Mouse (Mus musculus) intestine, postnatal 0 days (tissue): ENCODE data around the gene Zic2. TPM values are rescaled to one million over a fixed set of nuclear protein-coding genes. Genes with fewer than 3 reads are reported as not detected.

ENCODE experiments used
- ATAC-seq: fragments of 200-750 bp; cut with Nextera tagmentation; 2 replicates; pipeline ENCODE4 v1.8.0; 2017; ENCODE audit warnings: mild to moderate bottlenecking, moderate TSS enrichment, moderate library complexity
- H3K27ac ChIP-seq: fragments of 300-500 bp; sonication (generic); 2 replicates; pipeline ENCODE4 v1.5.1; 2014; ENCODE audit warnings: mild to moderate bottlenecking, low read depth, low read length, moderate library complexity
- H3K27me3 ChIP-seq: fragments of 300-500 bp; sonication (generic); replicated peaks from 2 replicates; pipeline ENCODE4 v1.6.1; 2014; ENCODE audit warnings: low read length, mixed read lengths; ENCODE audit not compliant: control insufficient read depth, insufficient read depth
- H3K36me3 ChIP-seq: fragments of 300-500 bp; sonication (generic); 2 replicates; pipeline ENCODE4 v1.6.1; 2014; ENCODE audit warnings: mild to moderate bottlenecking, moderate library complexity; ENCODE audit not compliant: control insufficient read depth, insufficient read depth
- H3K4me1 ChIP-seq: fragments of 300-500 bp; sonication (generic); replicated peaks from 2 replicates; pipeline ENCODE4 v1.6.1; 2014; ENCODE audit warnings: antibody characterized with exemption, low read length, mixed read lengths; ENCODE audit not compliant: control insufficient read depth, insufficient read depth
- H3K4me2 ChIP-seq: fragments of 300-500 bp; sonication (generic); replicated peaks from 2 replicates; pipeline ENCODE4 v1.6.1; 2014; ENCODE audit warnings: low read depth, mild to moderate bottlenecking, moderate library complexity
- H3K4me3 ChIP-seq: fragments of 300-500 bp; sonication (generic); 2 replicates; pipeline ENCODE4 v1.5.1; 2014; ENCODE audit warnings: low read depth, low read length
- H3K9ac ChIP-seq: fragments of 300-500 bp; sonication (generic); 2 replicates; pipeline ENCODE4 v1.6.1; 2014; ENCODE audit warnings: mild to moderate bottlenecking, low read depth, low read length
- H3K9me3 ChIP-seq: fragments of 300-500 bp; sonication (generic); 2 replicates; pipeline ENCODE4 v1.6.1; 2016; ENCODE audit warnings: mixed run types; ENCODE audit not compliant: control insufficient read depth
- CTCF ChIP-seq: sonication (generic); IDR thresholded peaks from 2 replicates; pipeline ENCODE4 v1.5.1; 2016; ENCODE audit warnings: low read depth, mild to moderate bottlenecking, control low read depth, antibody characterized with exemption, moderate library complexity
- WGBS: fragments of 180-500 bp; shearing (Covaris S2); extraction: QIAGEN DNeasy Blood & Tissue Kit; methylation state at CpG from one replicate; pipeline ENCODE4 v1.1.7; 2014; 5-methylcytosine and 5-hydroxymethylcytosine counted together
- polyA plus RNA-seq: library from polyadenylated mRNA; unstranded; fragments of >200 nt; fragmentation: Nextera tagmentation; extraction: Ambion mirVana; gene quantifications from 2 replicates; pipeline ENCODE4 v1.2.1, GENCODE M21; 2015

Zic2 gene
- polyA plus RNA-seq, 1 experiment from 2014 or later, result not detected

DNA sequence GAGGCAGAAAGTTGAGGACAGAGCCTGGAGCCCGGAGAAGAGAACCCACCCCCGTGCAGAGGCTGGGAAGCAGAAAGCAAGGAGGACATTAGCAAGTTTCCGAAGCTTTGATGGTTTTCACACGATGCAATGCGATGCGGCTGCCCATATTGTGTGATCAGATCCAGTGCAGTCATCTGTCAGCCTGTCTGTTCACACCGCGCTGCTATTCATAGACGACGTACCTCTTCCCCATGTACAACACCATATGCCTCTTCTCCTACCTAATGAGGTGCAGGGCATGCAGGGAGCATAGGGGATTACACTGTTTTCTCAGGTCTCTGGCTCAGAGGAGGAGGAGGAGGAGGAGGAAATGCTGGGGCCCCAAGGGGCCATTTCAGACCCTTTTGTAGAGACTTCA lies 38.4 kb upstream of the Zic2 start:
- ATAC-seq, result no peak
- Histone ChIP-seq H3K4me2 (no peak overlapping the region), H3K4me3 (no peak overlapping the region), H3K9me3 (no peaks in the 10 kb centered on the region), H3K27me3 (peaks cover 3% of the 10 kb centered on the region; the same call in 1 of the 2 replicates), H3K9ac (no peak overlapping the region), H3K4me1 (no peaks in the 10 kb centered on the region), H3K36me3 (no peaks in the 10 kb centered on the region), H3K27ac (no peak overlapping the region)
- no peak for TF ChIP-seq CTCF
- 77% methylated on average over 10 of the region's 10 CpGs for WGBS

DNA sequence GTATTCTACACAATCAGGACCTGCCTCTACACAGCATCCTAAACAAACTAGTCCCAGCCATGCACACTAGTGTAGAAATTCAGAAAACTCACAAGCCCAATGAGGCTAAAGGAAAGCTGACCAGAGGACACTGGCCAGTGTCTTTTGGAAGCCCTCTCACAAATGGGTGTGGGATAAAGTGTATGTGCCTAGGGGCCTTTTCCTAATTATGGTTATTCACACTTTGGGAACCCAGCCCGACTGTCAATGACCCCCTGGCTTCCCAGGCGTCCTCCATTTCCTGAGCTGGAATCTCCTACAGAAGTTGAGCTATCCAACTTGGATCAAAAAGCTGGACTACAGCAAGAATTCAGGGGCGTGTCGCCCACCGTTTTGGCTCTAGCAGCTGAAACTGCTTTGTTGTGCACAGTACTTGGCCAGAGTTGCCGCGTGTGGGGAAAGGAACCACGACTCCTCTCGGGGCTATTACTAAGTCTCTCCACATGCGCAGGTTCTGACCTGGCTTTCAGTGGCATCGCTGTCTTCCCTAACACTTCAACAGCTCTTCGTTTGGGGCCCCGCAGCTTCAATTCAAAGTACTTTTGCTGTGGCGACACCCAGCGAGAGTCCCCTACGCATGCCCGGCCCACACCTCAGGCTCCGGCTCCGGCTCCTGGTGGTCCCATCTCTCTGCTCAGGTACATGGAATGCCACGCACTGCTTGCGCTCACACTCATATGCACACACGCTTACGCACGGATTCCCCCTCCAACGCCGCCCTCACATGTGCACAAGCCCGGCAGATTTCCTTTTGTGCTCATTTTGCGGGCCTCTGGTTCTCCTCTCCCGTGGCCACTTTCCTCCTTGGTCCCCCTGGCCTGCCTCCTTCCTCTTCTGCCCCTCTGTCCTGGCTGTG lies 25.4 kb upstream of the Zic2 start:
- peaks cover 66% of the 10 kb centered on the region for H3K27me3 ChIP-seq
- 6% methylated on average over 29 of the region's 29 CpGs for WGBS
- no peak for ATAC-seq

DNA sequence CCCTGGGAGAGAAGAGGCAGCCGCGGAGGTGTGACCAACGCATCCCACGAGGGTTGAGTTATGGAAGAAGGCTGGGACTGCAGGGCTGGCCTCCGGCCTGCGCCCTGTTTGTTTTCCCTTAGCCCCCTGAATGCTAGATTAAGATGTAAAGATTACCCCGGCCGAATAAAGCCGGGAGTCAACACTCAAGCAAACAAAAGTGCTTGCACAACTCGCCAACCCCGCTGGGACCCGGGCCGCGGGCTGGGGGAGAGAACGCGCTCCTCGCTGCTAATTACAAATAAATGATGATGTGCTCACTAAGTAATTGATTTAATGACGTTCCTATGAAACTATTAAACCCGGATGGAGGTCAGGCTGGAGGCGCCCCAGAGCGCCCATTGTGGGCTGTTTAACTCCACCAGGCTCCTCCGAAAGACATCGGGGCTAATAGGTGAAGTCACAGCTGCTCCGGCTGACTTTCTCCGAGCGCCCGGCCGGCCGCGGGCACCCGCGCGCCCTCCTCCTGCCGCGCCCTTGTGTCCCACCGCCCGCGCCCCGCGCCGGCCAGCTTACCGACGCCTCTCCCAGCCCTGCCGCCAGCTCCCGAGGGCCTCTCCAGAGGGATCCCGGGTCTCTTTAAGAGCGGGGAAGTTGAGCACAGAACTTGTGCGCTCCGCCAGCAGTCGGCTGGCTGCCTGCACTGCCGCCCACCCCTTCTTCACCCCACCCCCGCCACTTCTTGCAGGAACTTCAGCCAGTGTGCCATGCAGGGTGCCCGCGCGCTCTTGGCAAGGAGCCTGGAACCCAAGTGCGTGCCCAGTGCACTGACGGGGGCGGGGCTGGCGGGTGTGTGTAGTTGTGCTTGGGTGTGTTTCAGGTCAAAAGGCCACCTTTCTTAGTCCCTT lies 24.5 kb upstream of the Zic2 start, which contains the start of gene Gm5089:
TSS of gene Gm5089 (minus strand) at position 620 of the 887 bp plus-strand sequence.
- Histone ChIP-seq H3K4me2 (peak within 1 kb of the TSS; percentile 43), H3K9me3 (no peaks in the 10 kb centered on the region), H3K27ac (no peak within 1 kb of the TSS), H3K36me3 (no peaks in the 10 kb centered on the region), H3K4me3 (peak within 1 kb of the TSS; percentile 14; the same call in 1 of the 2 replicates), H3K27me3 (peaks cover 75% of the 10 kb centered on the region), H3K4me1 (no peaks in the 10 kb centered on the region), H3K9ac (no peak within 1 kb of the TSS)
- no peak for ATAC-seq
- TF ChIP-seq CTCF, result no peak
- WGBS, result 1% methylated on average over 59 of the region's 59 CpGs

More for the DNA sequence above, 25.4 kb upstream of the Zic2 start:
- no peaks in the 10 kb centered on the region for H3K9me3 ChIP-seq
- no peaks in the 10 kb centered on the region for H3K36me3 ChIP-seq
- H3K9ac ChIP-seq, result no peak overlapping the region
- no peaks in the 10 kb centered on the region for H3K4me1 ChIP-seq
- H3K4me3 ChIP-seq, result no peak overlapping the region
- no peak for TF ChIP-seq CTCF
- H3K27ac ChIP-seq, result no peak overlapping the region
- no peak overlapping the region for H3K4me2 ChIP-seq

DNA sequence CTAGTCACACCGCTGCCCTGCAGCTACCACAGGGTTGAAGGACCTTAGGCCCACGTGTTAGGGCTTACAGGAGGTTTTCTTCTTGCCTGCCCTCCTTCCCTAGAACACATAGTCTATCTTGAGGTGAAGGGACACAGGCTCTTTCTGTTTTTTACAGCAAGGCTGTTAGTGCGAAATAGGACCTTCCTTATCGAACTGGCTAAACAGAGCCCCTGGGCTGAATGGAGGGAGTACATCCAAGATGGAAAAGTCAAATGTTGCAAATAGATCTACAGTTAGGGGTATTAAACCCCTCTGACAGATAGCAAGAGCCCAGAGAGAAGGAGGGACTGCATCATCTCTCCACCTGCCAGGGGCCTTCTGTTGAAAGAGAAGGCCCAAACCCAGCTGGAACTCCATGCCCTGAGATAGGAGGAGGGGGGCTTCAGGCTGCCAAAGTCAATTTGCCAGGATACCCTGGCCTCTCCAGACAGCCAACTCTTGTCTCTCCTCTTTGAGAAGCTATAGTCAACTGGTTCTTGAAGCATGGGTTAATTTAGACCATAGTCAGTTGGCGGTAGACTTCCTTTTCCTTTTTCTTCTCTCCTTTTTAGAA lies 23.6 kb upstream of the Zic2 start:
- 60% methylated on average over 5 of the region's 5 CpGs for WGBS
- no peaks in the 10 kb centered on the region for H3K4me1 ChIP-seq
- H3K27ac ChIP-seq, result no peak overlapping the region
- no peak overlapping the region for H3K9ac ChIP-seq
- no peak overlapping the region; the same call in 1 of the 2 replicates for H3K4me2 ChIP-seq
- H3K36me3 ChIP-seq, result no peaks in the 10 kb centered on the region
- peaks cover 83% of the 10 kb centered on the region for H3K27me3 ChIP-seq
- TF ChIP-seq CTCF, result no peak
- no peak overlapping the region for H3K4me3 ChIP-seq
- ATAC-seq, result no peak
- no peaks in the 10 kb centered on the region for H3K9me3 ChIP-seq

DNA sequence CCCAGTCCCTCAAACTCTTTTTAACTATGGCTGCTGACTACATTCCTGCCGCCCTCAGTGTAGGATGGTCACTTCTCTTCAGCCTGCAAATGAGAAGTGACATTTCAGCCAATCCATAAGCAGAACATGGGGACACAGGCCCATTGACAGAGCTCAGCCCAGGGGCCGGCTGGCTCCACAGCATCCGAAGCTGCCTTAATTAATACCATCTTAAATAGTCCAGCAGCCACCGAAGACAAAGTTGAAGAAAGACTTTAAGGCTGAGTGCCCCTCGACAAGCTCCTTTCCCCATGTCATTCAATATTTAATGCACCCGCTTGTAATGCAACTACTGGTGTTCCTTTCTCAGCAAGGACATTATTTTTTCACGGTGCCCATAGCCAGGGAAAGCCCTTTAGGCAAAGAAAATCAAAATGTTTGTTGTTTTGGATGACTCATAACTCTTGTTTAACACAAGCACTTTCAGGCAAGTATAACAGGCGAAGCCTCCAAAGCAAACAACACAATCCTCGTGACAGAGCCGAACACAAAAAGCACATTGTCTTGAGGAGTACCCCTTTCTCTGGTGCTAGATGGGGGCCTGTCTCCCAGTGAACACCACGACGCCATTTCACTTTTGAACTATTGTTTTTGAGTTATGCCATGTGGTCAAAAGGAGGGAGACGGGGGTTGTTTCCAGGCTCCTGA lies 22.4 kb upstream of the Zic2 start:
- TF ChIP-seq CTCF, result no peak
- no peaks in the 10 kb centered on the region for H3K36me3 ChIP-seq
- H3K4me2 ChIP-seq, result no peak overlapping the region
- WGBS, result 50% methylated on average over 13 of the region's 13 CpGs
- no peaks in the 10 kb centered on the region for H3K9me3 ChIP-seq
- peaks cover 83% of the 10 kb centered on the region for H3K27me3 ChIP-seq
- no peak overlapping the region for H3K4me3 ChIP-seq
- H3K9ac ChIP-seq, result no peak overlapping the region
- no peak overlapping the region for H3K27ac ChIP-seq
- H3K4me1 ChIP-seq, result no peaks in the 10 kb centered on the region
- ATAC-seq, result no peak
